In genomic region chr11:49869762-49870161, GRCm38 (mm10) we compare ENCODE assay signal across 8 mouse cellular contexts. TPM values are rescaled to one million over a fixed set of nuclear protein-coding genes. Genes with fewer than 3 reads are reported as not detected.
A peak's percentile ranks its signal among the peaks of the same experiment; 100 is the strongest.
DNase-seq lines count a peak whose midpoint lies in the region; ATAC-seq lines count a peak whose summit lies in the region.

No protein-coding gene starts in this region.

- H3K9me3 ChIP-seq in hindbrain, embryonic 14.5 days (ENCODE audit: control insufficient read depth, low read length) = no peaks in the 10 kb centered on the region
- H3K9me3 ChIP-seq in neural tube, embryonic 14.5 days (ENCODE audit: control insufficient read depth, low read length) = no peaks in the 10 kb centered on the region

- no peak overlapping the region for H3K4me2 ChIP-seq in hindbrain, embryonic 14.5 days (replicated peaks)
- H3K4me2 ChIP-seq in neural tube, embryonic 14.5 days (ENCODE audit: low read depth, low read length) = no peak overlapping the region

- H3K27me3 ChIP-seq in hindbrain, embryonic 14.5 days (ENCODE audit: control insufficient read depth, insufficient read depth, low read length) = no peaks in the 10 kb centered on the region
- no peaks in the 10 kb centered on the region for H3K27me3 ChIP-seq in neural tube, embryonic 14.5 days (ENCODE audit: control insufficient read depth, insufficient read depth, low read length)

- H3K27ac ChIP-seq in hindbrain, embryonic 14.5 days = no peak overlapping the region
- no peak overlapping the region for H3K27ac ChIP-seq in neural tube, embryonic 14.5 days (ENCODE audit: low read depth, low read length)

- peak; percentile 30 for DNase-seq in ovary, postnatal 36 days (ENCODE audit: low spot score)
- no peak for DNase-seq in ovary, postnatal 10 days (ENCODE audit: low spot score)
- peak; percentile 43 for DNase-seq in T-cell, adult 2 months (ENCODE audit: low spot score)
- DNase-seq in hindbrain, embryonic 14.5 days (ENCODE audit: low spot score) = peak; percentile 83
- DNase-seq in lung, adult 18-20 months = peak; percentile 31 to 58
- DNase-seq in urinary bladder, adult 2 months (ENCODE audit: low spot score) = no peak

- H3K36me3 ChIP-seq in hindbrain, embryonic 14.5 days (replicated peaks; ENCODE audit: control insufficient read depth, insufficient read depth) = peaks cover 79% of the 10 kb centered on the region
- H3K36me3 ChIP-seq in neural tube, embryonic 14.5 days (ENCODE audit: control insufficient read depth, insufficient read depth, low read length) = peaks cover 31% of the 10 kb centered on the region

- no peaks in the 10 kb centered on the region for H3K4me1 ChIP-seq in hindbrain, embryonic 14.5 days (replicated peaks; ENCODE audit: control insufficient read depth, insufficient read depth, low read length)
- no peaks in the 10 kb centered on the region for H3K4me1 ChIP-seq in neural tube, embryonic 14.5 days (ENCODE audit: control insufficient read depth, insufficient read depth, low read length)

- no peak overlapping the region for H3K4me3 ChIP-seq in hindbrain, embryonic 14.5 days (replicated peaks; ENCODE audit: low read length)
- no peak overlapping the region for H3K4me3 ChIP-seq in neural tube, embryonic 14.5 days (ENCODE audit: low read depth, low read length)

- ATAC-seq in common myeloid progenitor, adult 5-6 weeks (replicated peaks; ENCODE audit: low read depth, poor library complexity, severe bottlenecking) = peak; percentile 67
- ATAC-seq in hindbrain, embryonic 14.5 days (ENCODE audit: low FRiP score) = 0 out of 2 replicates have a peak, but pooled peaks have one; percentile 31
- ATAC-seq in neural tube, embryonic 14.5 days (ENCODE audit: low read depth) = peak; percentile 41; the same call in 1 of the 2 replicates

- H3K9ac ChIP-seq in hindbrain, embryonic 14.5 days = no peak overlapping the region
- H3K9ac ChIP-seq in neural tube, embryonic 14.5 days (replicated peaks; ENCODE audit: low read depth, low read length) = no peak overlapping the region

RNA-seq across cellular contexts. Expression of gene Mapk9, which starts 23.2 kb away (rescaled TPM):
- total RNA-seq in common myeloid progenitor, adult 5-6 weeks (2017) = 51.6 and 60.3 TPM in 2 replicates
- polyA plus RNA-seq in hindbrain, embryonic 14.5 days (2014; fragmentation: Nextera tagmentation; extraction: Ambion mirVana) = 86.6 and 94.9 TPM in 2 replicates
- 92.3 and 93.2 TPM in 2 replicates for polyA plus RNA-seq in neural tube, embryonic 14.5 days (2014; fragmentation: Nextera tagmentation; extraction: Ambion mirVana)
- 36.5 and 37.6 TPM in 2 replicates for polyA plus RNA-seq in urinary bladder, adult 2 months (2012; rRNA removed)

RNA-seq across cellular contexts. Expression of gene Rasgef1c, which starts 31.9 kb away (rescaled TPM):
- 0.59 and 0.68 TPM in 2 replicates for total RNA-seq in common myeloid progenitor, adult 5-6 weeks (2017)
- polyA plus RNA-seq in hindbrain, embryonic 14.5 days (2014; fragmentation: Nextera tagmentation; extraction: Ambion mirVana) = 31.7 and 35.3 TPM in 2 replicates
- 26.1 and 39.1 TPM in 2 replicates for polyA plus RNA-seq in neural tube, embryonic 14.5 days (2014; fragmentation: Nextera tagmentation; extraction: Ambion mirVana)
- polyA plus RNA-seq in urinary bladder, adult 2 months (2012; rRNA removed) = 2.0 and 2.5 TPM in 2 replicates

Comparison
In these comparisons a context has a peak if more than half of its experiments do, and no peak if none do; other contexts are left out.
1. DNase-seq: peak in ovary, postnatal 36 days (single experiment), T-cell, adult 2 months (single experiment), hindbrain, embryonic 14.5 days (single experiment) and lung, adult 18-20 months (2 of 2); none in ovary, postnatal 10 days (single experiment) and urinary bladder, adult 2 months (single experiment).
2. Peak in every context shown above with its lines, with median percentiles within 50 percentile points of each other: ATAC-seq.